Mouse (Mus musculus) testis, postnatal 10 days (tissue): ENCODE data around the gene Pdpn.
A peak's percentile ranks its signal among the peaks of the same experiment; 100 is the strongest.

Experiments used
- DNase-seq: peaks from one replicate; pipeline ENCODE4 v3.0.0; 2021; ENCODE audit warnings: low spot score

Gene Pdpn

DNA sequence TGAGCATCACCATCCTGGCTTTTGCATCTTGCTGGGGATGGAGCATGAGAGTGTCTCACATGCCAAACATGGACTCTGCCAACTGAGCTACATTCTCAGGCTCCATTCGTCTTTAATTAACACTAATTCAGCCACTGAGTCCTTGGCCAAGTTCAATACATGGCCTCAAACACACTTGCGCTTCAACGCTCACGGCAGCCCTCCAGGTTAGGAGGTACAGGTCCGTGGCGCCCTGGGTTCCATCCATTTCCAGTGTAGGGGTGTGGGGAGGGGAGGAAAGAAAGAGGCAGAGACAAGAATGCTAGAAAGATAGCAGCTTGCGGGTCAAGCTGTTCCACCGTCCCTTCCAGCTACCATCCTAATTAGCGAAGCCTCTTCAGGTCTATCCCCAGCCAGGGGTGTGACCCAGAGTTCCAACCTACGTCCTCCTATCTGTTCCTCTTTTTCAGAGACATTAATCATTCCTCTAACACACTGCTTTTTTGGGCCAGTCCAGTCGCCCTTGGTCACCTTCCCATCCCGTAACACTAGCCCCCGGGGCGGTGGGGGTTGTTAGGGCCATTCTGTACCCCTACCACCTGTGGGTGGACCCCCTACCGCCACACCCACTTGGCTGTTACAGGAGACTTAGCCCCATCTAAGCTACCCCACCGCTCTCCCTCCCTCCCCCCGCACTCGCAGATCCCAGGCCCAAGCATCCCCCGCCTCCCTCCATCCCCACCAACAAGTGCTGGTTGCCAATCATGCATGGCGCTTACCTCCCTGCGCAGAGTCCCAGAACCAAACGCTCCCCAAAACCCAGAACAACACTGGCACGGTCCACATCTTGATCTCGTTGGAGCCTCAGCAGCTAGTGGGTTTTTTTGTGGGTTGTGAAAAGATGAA lies 691 bp downstream of the Pdpn start:
- peak; percentile 62 for DNase-seq

DNA sequence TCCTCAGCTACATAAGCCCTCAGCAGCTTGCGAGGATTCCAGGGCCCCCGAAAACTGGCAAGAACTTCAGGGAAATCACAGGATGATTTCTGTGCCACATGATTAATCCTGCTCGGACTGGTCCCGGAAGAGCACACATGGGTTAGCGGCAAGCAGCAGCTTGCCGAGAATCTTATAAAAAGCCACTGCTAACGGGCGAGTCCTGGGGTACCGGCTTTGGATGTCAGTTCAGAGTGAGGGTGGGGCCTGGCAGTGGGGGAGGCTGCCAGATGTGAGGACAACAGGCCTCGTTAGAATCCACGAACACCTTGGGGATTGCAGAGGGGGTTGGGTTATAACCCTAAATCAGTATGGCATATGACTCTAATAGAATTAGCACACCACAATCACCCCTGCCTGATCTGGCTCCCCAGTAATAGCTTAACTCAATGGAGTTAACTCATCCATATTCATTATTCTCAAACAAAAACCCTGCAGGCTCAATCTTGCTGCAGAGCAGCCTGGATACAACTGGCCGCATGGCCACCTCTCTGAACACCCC lies 2.3 kb downstream of the Pdpn start:
- no peak for DNase-seq

DNA sequence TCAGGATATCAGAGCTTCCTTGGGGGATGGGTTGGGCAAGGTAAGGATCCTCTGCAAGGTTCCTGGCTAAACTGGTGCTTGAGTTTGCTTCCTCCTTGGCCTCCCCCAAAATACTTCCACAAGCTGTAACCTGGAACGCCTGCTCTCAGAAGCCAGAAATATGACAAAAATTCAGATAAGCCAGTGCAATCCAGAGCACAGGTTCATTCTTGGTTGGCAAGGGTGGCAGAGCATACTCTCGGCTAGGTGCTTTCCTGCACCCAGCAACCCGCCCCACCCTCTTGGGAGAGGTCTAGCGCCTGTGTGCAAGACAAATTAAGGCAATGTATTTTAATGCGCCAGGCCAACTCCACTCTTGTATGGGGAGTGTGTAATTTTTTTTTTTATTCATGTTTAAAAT lies 3.2 kb downstream of the Pdpn start:
- DNase-seq, result no peak

DNA sequence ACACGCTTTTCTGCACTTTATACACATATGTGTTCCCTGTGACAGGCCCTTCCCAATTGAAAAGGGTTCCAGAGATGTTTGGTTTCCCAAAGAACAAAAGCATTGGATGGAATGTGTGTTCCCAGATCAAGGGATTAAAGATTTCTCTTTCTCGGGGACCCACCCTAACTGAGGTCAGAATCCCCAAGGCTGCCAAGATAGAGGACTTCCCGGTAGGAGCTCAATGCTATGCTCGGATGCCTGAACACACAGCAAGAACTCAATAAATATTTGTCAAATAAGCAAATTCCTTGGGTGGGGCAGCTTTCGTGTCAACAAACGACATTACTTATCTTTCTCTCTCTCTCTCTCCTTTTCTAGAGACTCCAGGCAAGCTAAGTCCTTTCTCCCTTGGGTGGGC lies 5.0 kb downstream of the Pdpn start:
- no peak for DNase-seq

DNA sequence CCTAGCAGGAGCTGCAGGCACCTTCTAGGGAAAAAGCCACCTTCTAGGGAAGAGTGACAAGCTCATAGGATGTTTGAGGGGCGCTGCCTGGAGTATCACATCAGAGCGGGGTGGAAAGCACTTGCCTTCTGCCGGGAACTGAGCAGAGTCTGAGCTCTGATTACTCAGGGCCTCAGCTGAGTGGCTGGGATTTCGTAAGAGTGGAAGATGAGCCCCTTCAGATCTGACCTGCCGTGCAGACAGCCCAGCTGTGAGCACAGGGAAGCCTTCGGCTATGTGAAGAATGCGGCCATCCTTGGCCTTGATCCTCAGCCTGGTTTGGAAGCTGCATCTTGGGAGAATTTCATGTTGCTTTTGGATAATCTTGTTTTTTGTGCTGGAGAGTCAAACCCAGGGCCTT lies 10.5 kb downstream of the Pdpn start:
- no peak for DNase-seq

DNA sequence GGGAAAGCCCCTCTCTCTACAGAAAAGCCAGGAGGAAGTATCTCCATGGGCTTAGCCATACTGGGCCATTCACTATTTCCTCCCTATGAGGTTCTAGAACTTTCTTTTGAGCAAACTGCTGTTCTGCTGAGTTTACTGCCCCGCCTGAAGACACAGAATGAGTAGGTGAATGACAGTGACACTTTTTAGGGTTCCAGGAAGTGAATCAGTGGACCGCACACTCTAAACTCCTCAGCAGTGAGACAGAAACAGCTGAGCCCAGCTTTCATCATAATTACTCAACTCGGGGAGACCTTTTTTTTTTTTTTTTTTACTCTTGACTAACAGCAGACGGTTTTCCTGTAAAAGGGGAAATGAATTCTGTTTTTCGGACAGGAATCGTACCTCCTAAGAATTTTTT lies 10.9 kb downstream of the Pdpn start:
- no peak for DNase-seq

DNA sequence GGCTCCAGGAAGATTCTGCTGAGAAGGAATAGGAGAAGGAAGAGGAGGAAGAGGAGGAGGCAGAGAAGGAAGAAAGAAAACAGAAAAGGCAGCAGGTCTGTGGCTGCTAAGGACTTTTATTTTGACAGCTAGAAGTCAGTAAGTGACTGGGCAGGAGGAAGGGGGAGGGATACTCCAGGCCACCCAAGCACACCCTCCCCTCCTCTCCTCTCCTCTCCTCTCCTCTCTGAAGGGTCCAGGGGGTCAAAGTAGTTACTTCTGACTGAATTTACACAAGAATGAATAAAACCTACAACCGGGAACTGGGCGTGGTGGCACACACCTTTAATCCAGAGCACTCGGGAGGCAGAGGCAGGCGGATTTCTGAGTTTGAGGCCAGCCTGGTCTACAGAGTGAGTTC lies 12.3 kb downstream of the Pdpn start:
- DNase-seq, result no peak

DNA sequence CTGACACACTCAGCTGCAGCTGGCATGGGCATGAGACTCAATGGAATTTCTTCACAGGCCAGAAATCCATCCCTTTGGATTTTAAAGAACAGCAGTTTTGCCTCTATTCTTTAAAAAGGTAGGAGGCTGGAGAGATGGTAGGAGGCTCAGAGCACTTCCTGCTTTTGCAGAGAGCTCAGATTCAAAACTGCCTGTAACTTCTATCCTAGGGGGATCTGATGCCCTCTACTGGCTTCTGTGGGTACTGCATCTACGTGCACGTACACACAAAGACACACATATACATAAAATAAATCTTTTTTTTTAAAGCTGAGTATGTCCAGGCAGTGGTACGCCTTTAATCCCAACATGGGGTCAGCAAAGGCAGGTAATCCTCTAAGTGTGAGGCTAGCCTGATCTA lies 19.2 kb downstream of the Pdpn start:
- DNase-seq, result peak; percentile 86

DNA sequence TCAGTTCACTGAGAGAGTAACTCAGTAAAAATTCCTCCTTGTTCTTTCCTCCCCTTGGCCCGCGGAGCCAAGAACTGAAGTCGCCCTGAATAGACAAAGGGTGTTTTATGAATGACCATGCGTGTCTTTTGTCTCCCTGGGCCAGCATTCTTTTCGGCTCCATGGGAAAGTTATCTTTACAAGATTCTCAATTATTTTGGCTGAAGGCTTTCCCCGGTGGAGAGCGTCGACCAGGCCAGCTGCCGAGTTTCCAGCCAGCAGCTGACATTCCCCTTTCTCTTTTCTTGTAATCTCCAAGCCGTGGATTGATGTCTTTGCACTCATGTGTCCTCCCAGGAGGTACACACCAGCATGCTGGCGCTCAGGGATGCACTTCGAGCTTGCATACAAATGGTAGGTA lies 19.7 kb downstream of the Pdpn start:
- peak; percentile 50 for DNase-seq

DNA sequence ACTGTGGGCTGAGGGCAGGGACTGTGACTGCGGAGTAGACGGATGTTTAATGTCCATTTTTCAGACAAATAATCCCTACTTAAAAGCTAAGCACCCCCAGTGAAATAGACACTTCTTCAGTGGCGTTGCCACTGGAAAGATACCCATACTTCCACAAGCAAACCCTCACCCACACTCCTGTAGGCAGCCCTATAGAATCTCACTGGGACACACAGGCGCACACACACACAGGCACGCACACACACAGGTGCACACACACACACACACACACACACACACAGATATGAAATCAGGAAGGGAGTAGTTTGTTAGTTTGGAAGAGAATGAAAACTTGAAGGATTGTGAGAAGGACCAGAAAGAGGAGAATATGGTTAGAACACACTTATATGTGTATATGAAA lies 20.3 kb downstream of the Pdpn start:
- no peak for DNase-seq

DNA sequence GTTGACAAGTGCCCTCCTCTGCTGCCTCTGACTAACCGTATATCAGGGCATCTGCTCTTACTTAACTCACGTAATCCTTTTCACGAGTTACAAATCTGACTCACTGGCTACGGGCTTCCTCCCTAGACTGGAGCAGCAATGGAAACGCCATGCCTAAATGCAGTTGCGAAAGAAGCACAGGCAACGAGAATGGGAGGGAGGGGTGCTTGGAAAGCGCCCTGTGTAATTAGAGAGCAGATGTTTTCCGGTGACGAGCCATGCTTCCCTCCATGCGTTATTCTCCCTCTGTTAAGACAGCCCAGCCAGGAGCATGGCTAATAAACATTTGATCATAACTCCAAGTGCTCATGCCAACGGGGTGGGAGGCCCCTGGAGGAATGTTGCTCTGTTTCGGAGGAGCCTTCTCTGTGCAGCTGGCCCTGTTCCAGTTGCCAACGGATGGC lies 20.9 kb downstream of the Pdpn start:
- peak; percentile 66 for DNase-seq

DNA sequence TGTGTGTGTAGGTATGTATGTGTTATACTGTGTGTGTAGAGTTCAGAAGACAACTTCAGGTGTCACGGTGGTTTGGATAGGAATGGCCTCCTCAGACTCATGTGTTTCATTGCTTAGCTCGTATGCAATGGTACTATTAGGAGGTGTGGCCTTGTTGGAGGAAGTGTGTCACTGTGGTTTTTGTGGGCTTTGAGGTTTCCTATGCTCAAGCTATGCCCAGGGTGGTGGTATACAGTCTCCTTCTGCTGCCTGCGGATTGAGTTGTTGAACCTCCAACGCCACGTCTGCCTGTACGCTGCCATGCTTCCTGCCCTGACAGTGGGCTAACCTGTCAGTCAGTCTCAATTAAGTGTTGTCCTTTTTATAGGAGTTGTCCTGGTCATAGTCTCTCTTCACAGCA lies 22.0 kb downstream of the Pdpn start:
- DNase-seq, result no peak

DNA sequence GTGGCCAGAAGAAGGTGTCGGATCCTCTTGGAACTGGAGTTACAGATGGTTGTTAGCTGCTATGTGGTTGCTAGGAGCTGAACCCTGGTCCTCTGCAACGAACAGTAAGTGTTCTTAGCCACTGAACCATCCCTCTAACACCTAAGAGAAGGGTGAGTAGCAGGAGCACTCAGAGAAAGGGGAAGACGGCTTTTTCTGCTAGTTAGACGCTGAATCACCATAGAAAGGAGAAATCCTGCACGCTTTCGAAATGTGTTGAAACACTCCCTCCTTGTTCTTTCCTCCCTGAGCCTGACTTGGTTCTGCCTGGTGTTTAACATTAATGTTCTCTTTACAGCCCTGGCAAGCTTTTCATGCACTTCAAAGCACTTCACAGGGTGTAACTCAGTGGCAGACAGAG lies 27.8 kb downstream of the Pdpn start:
- DNase-seq, result no peak

DNA sequence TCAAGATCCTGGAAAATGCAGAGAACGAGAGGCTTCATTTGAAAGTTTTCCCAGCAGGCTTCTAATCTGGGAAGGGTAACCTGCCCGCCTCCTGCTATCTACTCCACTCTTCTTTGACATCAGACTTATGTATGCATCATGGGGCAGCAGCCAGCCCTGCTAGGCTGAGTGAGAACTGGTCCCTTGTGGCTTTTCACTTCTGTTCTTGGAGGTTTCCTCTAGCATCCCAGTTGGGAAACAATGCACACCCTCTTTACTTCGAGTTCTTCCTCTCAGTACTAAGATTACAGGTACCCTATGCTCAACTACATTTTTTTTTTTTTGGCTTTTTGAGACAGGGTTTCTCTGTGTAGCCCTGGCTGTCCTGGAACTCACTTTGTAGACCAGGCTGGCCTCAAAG lies 28.5 kb downstream of the Pdpn start:
- no peak for DNase-seq

DNA sequence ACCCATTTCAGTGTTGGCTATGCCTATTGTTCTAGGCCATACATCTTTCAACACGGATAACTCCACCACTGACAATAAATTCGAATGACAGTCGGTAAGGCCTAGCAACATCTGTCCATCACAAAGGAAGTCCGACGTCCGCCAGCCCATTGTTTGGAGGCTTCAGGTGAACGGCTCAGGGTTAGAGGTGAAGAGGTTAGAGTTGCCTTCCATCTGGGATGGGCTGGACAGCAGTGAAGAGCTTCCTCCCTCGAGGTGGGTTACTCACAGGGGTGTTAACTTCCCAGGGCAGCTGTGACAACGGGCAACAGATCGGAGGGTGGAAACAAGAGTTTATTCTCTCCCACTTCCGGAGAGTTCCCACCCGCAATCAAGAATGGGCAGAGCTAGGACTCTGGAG lies 36.7 kb downstream of the Pdpn start:
- DNase-seq, result no peak

DNA sequence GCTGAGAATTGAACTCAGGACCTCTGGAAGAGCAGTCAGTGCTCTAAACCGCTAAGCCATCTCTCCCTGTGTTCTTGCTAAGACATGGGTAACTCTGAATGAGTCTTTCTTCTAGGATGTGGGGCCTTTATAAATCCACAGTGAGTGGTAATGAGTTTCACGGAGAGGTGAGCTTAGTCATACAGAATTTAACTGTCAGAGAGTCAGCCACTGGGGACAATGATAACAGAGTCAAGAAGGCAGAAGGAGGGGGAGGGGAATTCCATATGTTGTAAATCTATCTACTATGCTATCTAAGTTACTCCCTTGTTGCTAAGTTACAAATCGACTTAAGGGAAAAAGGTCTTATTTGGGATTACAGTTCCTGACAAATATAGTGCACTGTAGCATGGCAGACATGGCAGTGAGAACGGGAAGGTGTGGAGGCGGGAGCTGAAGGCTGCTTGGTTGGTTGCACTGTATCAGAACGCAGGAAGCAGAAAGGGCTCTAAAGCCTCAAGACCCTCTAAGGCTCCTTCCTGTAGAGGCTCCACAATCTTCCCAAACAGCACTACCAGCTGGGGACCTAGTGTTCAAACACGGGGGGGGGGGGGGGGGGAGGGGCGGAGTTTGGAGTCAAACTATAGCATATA lies 39.5 kb downstream of the Pdpn start:
- no peak for DNase-seq

DNA sequence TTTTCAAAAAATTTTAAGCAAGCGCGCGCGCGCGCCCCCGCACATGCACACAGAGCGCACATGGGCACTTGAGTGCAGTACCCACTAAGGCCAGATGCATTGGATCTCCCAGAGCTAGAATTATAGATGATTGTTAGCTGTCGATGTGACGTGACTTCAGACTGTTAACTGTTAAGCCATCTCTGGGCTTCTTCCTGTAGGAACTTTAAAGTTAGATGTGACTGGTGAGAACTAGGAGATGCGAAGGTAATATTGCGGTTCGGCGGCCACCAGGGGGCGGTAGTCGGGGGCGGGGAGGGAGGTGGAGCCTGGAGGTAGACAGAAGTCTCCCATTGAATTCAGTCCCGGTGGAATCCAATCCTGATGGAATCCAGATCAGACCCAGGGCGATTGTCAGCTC lies 40.8 kb downstream of the Pdpn start:
- peak; percentile 91 for DNase-seq

DNA sequence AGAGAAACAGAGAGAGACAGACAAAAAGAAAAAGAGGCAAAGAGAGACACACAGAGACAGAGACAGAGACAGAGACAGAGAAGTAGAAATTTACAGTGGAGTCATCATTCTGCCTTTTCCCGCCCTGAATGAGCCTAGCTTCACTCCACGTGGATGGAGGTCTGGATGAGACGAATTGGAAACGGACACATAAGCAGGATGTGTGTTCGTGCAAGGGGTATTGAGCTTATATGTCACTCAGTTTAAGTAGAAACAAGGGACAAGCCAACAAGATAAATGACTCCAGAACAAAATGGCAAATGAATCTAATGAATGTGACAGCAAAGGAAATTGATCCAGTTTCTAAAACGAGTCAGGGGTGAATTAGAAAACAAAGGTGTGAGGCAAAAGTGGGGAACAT lies 41.4 kb downstream of the Pdpn start:
- no peak for DNase-seq

DNA sequence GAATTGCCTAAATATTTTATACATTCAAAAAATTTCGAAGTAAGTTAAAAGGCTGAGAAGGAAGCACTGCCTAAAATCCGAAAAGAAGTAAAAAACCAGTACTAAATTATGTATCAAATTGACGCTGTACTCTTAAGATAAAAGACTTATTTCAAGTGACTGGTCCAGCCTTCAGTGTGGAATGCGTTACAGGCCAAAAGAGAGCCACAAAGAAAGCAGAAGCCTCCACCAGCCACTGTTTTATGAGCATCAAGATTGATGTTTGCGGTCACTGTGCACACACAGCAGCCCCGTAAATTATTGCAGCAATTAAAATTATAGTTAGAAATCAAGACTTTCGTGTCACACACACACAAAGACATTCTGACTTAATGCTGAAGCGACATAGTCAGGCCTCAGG lies 43.8 kb downstream of the Pdpn start:
- no peak for DNase-seq

DNA sequence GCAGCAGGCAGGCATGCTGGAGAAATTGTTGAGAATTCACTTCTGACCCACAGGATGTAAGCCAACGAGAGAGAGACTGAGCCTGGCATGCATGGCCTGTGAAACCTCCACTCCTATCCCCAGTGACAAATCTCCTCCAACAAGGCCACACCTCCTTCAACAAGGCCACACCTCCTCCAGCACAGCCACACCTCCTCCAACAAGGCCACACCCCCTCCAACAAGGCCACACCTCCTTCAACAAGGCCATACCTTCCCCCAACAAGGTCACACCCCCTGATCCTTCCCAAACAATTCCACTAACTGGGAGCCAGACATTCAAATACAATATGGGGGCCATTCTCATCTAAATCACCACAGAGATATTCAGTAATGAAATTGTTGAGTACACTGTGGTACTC lies 46.0 kb downstream of the Pdpn start:
- DNase-seq, result no peak

DNA sequence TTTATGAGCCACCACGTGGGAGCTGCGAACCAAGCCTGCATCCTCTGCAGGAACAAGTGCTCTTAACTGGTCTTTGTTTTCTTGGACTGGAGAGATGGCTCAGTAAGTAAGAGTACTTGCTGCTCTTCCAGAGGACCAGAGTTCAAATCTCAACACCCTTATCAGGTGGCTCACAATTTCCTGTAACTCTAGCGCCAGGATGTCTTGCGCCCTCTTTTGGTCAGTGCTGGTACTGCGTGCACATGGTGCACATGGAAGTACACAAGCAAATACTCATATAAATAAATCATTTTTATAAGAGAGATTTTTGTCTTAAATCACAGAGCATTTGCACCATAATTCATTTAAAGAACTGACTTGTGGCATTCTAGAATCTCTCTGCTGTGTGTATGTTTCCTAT lies 51.3 kb downstream of the Pdpn start:
- DNase-seq, result peak; percentile 67

DNA sequence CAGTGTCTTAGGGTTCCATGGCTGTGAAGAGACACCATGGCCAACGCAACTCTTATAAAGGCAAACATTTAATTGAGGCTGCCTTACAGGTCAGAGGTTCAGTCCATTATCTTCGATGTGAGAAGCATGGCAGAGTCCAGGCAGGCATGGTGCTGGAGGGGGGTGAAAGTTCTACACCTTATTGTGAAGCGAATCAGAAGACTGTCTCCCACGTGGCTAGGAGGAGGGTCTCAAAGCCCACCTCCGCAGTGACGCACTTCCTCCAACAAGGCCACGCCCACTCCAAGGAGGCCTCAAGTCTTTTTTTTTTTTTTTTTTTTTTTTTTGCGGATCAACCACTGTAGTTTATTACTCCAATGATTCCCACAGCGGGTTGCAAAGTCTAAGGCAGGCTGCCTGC lies 58.1 kb downstream of the Pdpn start:
- no peak for DNase-seq

DNA sequence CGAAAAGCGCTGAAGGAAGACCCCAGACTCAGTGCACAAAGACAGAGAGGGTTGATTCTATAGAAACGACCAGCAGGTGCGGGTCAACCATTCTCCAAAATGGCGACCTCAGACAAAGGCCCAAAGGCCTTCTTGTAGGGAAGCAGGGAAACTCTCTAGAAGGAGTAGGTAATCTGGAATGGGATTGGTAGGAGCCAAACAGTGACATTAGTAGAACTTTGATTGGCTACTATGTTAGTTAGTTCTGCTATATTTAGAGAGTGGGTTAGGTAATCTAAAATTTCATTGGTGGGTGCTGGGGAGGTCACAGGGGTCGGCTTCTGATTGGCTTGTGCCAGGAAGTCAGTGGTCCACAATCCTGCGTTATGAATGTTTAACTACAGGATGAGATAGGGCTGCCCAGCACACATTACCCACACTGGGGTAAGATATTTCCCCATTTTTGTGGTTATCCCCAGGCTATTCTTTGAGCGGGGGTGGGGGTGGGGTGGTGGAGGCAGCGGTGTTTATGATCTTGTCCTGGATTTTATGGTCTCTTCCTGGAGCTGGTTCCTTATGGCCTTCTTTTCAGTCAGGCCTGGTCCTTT lies 59.7 kb downstream of the Pdpn start:
- no peak for DNase-seq
